Mouse (Mus musculus) C2C12 (cell line): ENCODE measurements around the gene Nfkbie. TPM values are rescaled to one million over a fixed set of nuclear protein-coding genes. Genes with fewer than 3 reads are reported as not detected.

Experiments used
- H3K27me3 ChIP-seq: one replicate; pipeline ENCODE4 v1.6.1; 2011; ENCODE audit not compliant: control insufficient read depth, insufficient read depth, insufficient read length
- H3K36me3 ChIP-seq: one replicate; pipeline ENCODE4 v1.6.1; 2011; ENCODE audit not compliant: control insufficient read depth, insufficient read depth
- H3K4me3 ChIP-seq: one replicate; pipeline ENCODE4 v1.5.1; 2011; ENCODE audit warnings: mild to moderate bottlenecking, control low read depth; ENCODE audit not compliant: poor library complexity, insufficient read depth, severe bottlenecking
- H3K79me2 ChIP-seq: one replicate; pipeline ENCODE4 v1.6.1; 2011; ENCODE audit not compliant: control insufficient read depth, insufficient read depth
- H3K79me3 ChIP-seq: one replicate; pipeline ENCODE4 v1.6.1; 2011; ENCODE audit warnings: low read depth, control low read depth
- H3ac ChIP-seq: one replicate; pipeline ENCODE3; 2011; ENCODE audit warnings: low read depth; ENCODE audit not compliant: control insufficient read depth, insufficient read length
- CEBPB ChIP-seq: IDR thresholded peaks from one replicate; pipeline ENCODE4 v1.6.1; 2011; ENCODE audit warnings: low read depth, mild to moderate bottlenecking, control low read depth, moderate library complexity
- CTCF ChIP-seq: IDR thresholded peaks from one replicate; pipeline ENCODE4 v1.5.1; 2011; ENCODE audit not compliant: control insufficient read depth, insufficient read depth, insufficient read length
- FOSL1 ChIP-seq: IDR thresholded peaks from one replicate; pipeline ENCODE4 v1.8.0; 2011; ENCODE audit warnings: mild to moderate bottlenecking, low read length; ENCODE audit not compliant: poor library complexity, insufficient read depth, severe bottlenecking
- MAX ChIP-seq: IDR thresholded peaks from one replicate; pipeline ENCODE4 v1.6.1; 2011; ENCODE audit warnings: mild to moderate bottlenecking, control low read depth
- MYOD1 ChIP-seq: IDR thresholded peaks from one replicate; pipeline ENCODE4 v1.6.1; 2011; ENCODE audit warnings: low read depth; ENCODE audit not compliant: control insufficient read depth, insufficient read length
- MYOG ChIP-seq: IDR thresholded peaks from one replicate; pipeline ENCODE4 v1.6.1; 2011; ENCODE audit not compliant: control insufficient read depth, insufficient read length; ENCODE audit errors: extremely low read depth
- USF1 ChIP-seq: IDR thresholded peaks from one replicate; pipeline ENCODE4 v1.6.1; 2011; ENCODE audit warnings: low read depth, mild to moderate bottlenecking, control low read depth, moderate library complexity
- polyA plus RNA-seq: library from polyadenylated mRNA; unstranded; fragments of >200 nt; fragmentation: generic; extraction: Trizol; gene quantifications from one replicate; pipeline ENCODE4 v1.2.1, GENCODE M21; 2012; ENCODE audit warnings: missing spikeins

Gene Nfkbie
- polyA plus RNA-seq, 1 experiment: 5.3 TPM

GRCm38 (mm10) chr17:45544873-45545277 lies 10.6 kb upstream of the Nfkbie start:
- H3K27me3 ChIP-seq: peaks cover 48% of the 10 kb centered on the region
- H3K4me3 ChIP-seq: no peak overlapping the region
- H3K36me3 ChIP-seq: no peaks in the 10 kb centered on the region
- H3K79me2 ChIP-seq: no peaks in the 10 kb centered on the region
- no peak overlapping the region for H3ac ChIP-seq
- no peaks in the 10 kb centered on the region for H3K79me3 ChIP-seq
- TF ChIP-seq USF1 (no peak), MYOD1 (no peak), FOSL1 (no peak), CTCF (no peak), CEBPB (no peak), MYOG (no peak), MAX (no peak)

GRCm38 (mm10) chr17:45545278-45545961 lies 10.1 kb upstream of the Nfkbie start:
- peaks cover 48% of the 10 kb centered on the region for H3K27me3 ChIP-seq
- no peak for TF ChIP-seq MAX
- no peak for TF ChIP-seq MYOG
- no peak for TF ChIP-seq FOSL1
- TF ChIP-seq CEBPB: no peak
- TF ChIP-seq USF1: no peak
- TF ChIP-seq MYOD1: no peak
- no peak for TF ChIP-seq CTCF
- H3K36me3 ChIP-seq: no peaks in the 10 kb centered on the region
- H3K4me3 ChIP-seq: no peak overlapping the region
- H3ac ChIP-seq: no peak overlapping the region
- H3K79me3 ChIP-seq: no peaks in the 10 kb centered on the region
- H3K79me2 ChIP-seq: no peaks in the 10 kb centered on the region

- Histone ChIP-seq H3ac (no peak overlapping the region), H3K36me3 (no peaks in the 10 kb centered on the region), H3K27me3 (peaks cover 37% of the 10 kb centered on the region), H3K79me2 (no peaks in the 10 kb centered on the region), H3K79me3 (no peaks in the 10 kb centered on the region), H3K4me3 (no peak overlapping the region)
- TF ChIP-seq MYOG: no peak
- no peak for TF ChIP-seq MAX
- TF ChIP-seq FOSL1: no peak
- no peak for TF ChIP-seq CEBPB
- TF ChIP-seq USF1: no peak
- no peak for TF ChIP-seq MYOD1
- TF ChIP-seq CTCF: no peak
Observed at GRCm38 (mm10) chr17:45546941-45547340, 8.6 kb upstream of the Nfkbie start.

- Histone ChIP-seq H3K79me2 (no peaks in the 10 kb centered on the region), H3K36me3 (no peaks in the 10 kb centered on the region), H3ac (no peak overlapping the region), H3K27me3 (peaks cover 37% of the 10 kb centered on the region), H3K4me3 (no peak overlapping the region), H3K79me3 (no peaks in the 10 kb centered on the region)
- no peak for TF ChIP-seq MYOG
- TF ChIP-seq MAX: no peak
- TF ChIP-seq CEBPB: no peak
- TF ChIP-seq MYOD1: no peak
- TF ChIP-seq FOSL1: no peak
- TF ChIP-seq CTCF: no peak
- TF ChIP-seq USF1: no peak
Observed at GRCm38 (mm10) chr17:45547461-45548190, 7.9 kb upstream of the Nfkbie start.

GRCm38 (mm10) chr17:45548541-45549512 lies 6.7 kb upstream of the Nfkbie start:
- peaks cover 30% of the 10 kb centered on the region for H3K27me3 ChIP-seq
- no peaks in the 10 kb centered on the region for H3K36me3 ChIP-seq
- TF ChIP-seq FOSL1: no peak
- no peak for TF ChIP-seq MYOD1
- no peak for TF ChIP-seq USF1
- TF ChIP-seq CEBPB: no peak
- no peak for TF ChIP-seq CTCF
- no peak for TF ChIP-seq MAX
- no peak for TF ChIP-seq MYOG
- H3K79me2 ChIP-seq: no peaks in the 10 kb centered on the region
- H3K4me3 ChIP-seq: no peak overlapping the region
- no peaks in the 10 kb centered on the region for H3K79me3 ChIP-seq
- H3ac ChIP-seq: peak overlapping the region; percentile 24
